Comparison of ENCODE assay signal across 1 mouse cellular context in the genomic region with DNA sequence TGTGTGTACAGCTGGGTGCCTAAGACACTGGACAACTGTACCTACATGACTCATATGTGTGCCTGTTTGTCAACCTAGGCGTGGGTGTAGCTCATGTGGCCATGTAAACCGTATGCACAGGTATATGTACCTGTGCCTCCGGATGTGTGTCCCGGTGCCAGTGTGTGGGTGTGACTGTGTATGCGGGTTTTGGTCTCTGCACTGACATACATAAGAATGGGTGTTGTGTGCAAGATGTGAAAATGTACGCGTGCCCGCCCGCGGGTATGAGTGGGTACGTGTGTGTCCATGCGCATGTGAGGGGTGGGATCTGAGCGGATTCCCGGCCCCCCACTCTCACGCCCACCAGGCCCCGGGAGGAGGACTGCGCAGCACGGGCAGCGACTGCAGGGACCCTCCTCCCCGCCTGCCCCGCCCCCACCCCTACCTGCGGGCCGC.
TF ChIP-seq lines count a peak whose summit lies in the region.

No protein-coding gene starts in this region.

TF ChIP-seq in MEL, 35 proteins besides CTCF, POLR2A, EP300 and RAD21 (continued from another document):
- TF ChIP-seq ZNF384 (IDR thresholded peaks at IDR 0.05; ENCODE audit: low read depth, low read length) = no peak
- no peak for TF ChIP-seq MAZ (IDR thresholded peaks at IDR 0.05; ENCODE audit: low read depth, low read length)
- no peak for TF ChIP-seq ZC3H11A (IDR thresholded peaks at IDR 0.05; ENCODE audit: low read depth, low read length)
- TF ChIP-seq NELFE (IDR thresholded peaks at IDR 0.05; ENCODE audit: low read depth, low read length) = no peak
- TF ChIP-seq POLR2AphosphoS2 (IDR thresholded peaks at IDR 0.05; ENCODE audit: low read length) = no peak
- TF ChIP-seq MAFK (IDR thresholded peaks at IDR 0.05; ENCODE audit: borderline replicate concordance, low read depth, low read length) = no peak
